Mouse (Mus musculus) hindbrain, embryonic 13.5 days (tissue): ENCODE data around the gene Cdh3. TPM values are rescaled to one million over a fixed set of nuclear protein-coding genes. Genes with fewer than 3 reads are reported as not detected.
"Not testable (repeated sequence)": the region's sequence is repeated elsewhere in the genome, so short reads cannot be mapped to it uniquely, and the experiment has no call there.

Experiments used
- ATAC-seq: fragments of 200-750 bp; cut with Nextera tagmentation; 2 replicates; pipeline ENCODE4 v1.8.0; 2017; ENCODE audit warnings: moderate TSS enrichment; ENCODE audit not compliant: low FRiP score
- H3K27ac ChIP-seq: fragments of 300-500 bp; sonication (generic); 2 replicates; pipeline ENCODE4 v1.5.1; 2015; ENCODE audit warnings: inconsistent platforms, mild to moderate bottlenecking, moderate library complexity
- H3K27me3 ChIP-seq: fragments of 300-500 bp; sonication (generic); 2 replicates; pipeline ENCODE4 v1.6.1; 2015; ENCODE audit warnings: mild to moderate bottlenecking, inconsistent platforms
- H3K36me3 ChIP-seq: fragments of 300-500 bp; sonication (generic); 2 replicates; pipeline ENCODE4 v1.6.1; 2015; ENCODE audit warnings: mild to moderate bottlenecking, inconsistent platforms
- H3K4me1 ChIP-seq: fragments of 300-500 bp; sonication (generic); replicated peaks from 2 replicates; pipeline ENCODE4 v1.6.1; 2015; ENCODE audit warnings: inconsistent platforms
- H3K4me2 ChIP-seq: fragments of 300-500 bp; sonication (generic); 2 replicates; pipeline ENCODE4 v1.6.1; 2015; ENCODE audit warnings: inconsistent platforms, mild to moderate bottlenecking, moderate library complexity
- H3K4me3 ChIP-seq: fragments of 300-500 bp; sonication (generic); 2 replicates; pipeline ENCODE4 v1.5.1; 2015; ENCODE audit warnings: mild to moderate bottlenecking, inconsistent platforms
- H3K9ac ChIP-seq: fragments of 300-500 bp; sonication (generic); 2 replicates; pipeline ENCODE4 v1.6.1; 2015; ENCODE audit warnings: mild to moderate bottlenecking, inconsistent platforms
- H3K9me3 ChIP-seq: fragments of 300-500 bp; sonication (generic); 2 replicates; pipeline ENCODE4 v1.6.1; 2016; ENCODE audit warnings: inconsistent platforms
- WGBS: fragments of 180-500 bp; shearing (Covaris S2); methylation state at CpG from one replicate; pipeline ENCODE4 v1.1.7; 2015; 5-methylcytosine and 5-hydroxymethylcytosine counted together
- polyA plus RNA-seq: library from polyadenylated mRNA; unstranded; fragments of >200 nt; fragmentation: Nextera tagmentation; extraction: Ambion mirVana; gene quantifications from 2 replicates; pipeline ENCODE4 v1.2.1, GENCODE M21; 2015

Gene Cdh3
- polyA plus RNA-seq, 1 experiment from 2014 or later: 2.7 TPM

DNA sequence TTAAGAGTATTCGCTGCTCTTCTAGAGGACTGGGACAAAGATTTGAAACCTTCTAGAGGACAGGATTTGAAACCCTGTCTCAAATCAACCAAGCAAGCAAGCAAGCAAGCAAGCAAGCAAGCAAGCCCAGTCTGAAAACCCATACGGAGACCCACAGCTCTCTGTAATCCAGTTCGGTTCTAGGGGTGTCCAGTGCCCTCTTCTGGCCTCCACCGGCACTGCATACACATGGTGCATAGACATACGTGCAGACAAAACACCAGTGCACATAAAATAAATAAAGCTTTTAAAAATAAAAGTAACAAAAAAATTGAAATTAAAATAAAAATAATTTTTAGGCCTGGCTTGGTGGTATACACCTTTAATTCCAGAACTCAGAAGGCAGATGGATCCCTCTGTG is 43.3 kb downstream of the Cdh3 start:
- 98% methylated on average over 5 of the region's 5 CpGs for WGBS
- no peaks in the 10 kb centered on the region for H3K4me1 ChIP-seq

GRCm38 (mm10) chr8:106556068-106556645 is 45.5 kb downstream of the Cdh3 start:
- 75% methylated on average over 6 of the region's 7 CpGs for WGBS

More for the DNA sequence above, 43.3 kb downstream of the Cdh3 start:
- no peaks in the 10 kb centered on the region for H3K27me3 ChIP-seq
- no peak overlapping the region for H3K4me2 ChIP-seq
- no peak overlapping the region for H3K9ac ChIP-seq
- no peak overlapping the region for H3K27ac ChIP-seq
- H3K9me3 ChIP-seq: peaks cover 9% of the 10 kb centered on the region; the same call in 1 of the 2 replicates
- no peaks in the 10 kb centered on the region for H3K36me3 ChIP-seq
- H3K4me3 ChIP-seq: no peak overlapping the region
- no peak for ATAC-seq

GRCm38 (mm10) chr8:106559844-106560243 is 49.2 kb downstream of the Cdh3 start:
- ATAC-seq: no peak
- Histone ChIP-seq H3K9me3 (peaks cover 9% of the 10 kb centered on the region; the same call in 1 of the 2 replicates), H3K4me2 (no peak overlapping the region), H3K9ac (no peak overlapping the region), H3K27me3 (no peaks in the 10 kb centered on the region), H3K27ac (no peak overlapping the region), H3K4me1 (no peaks in the 10 kb centered on the region), H3K36me3 (no peaks in the 10 kb centered on the region), H3K4me3 (no peak overlapping the region)
- WGBS: 67% methylated on average over 9 of the region's 9 CpGs

More at GRCm38 (mm10) chr8:106556068-106556645, 45.5 kb downstream of the Cdh3 start:
- Histone ChIP-seq H3K4me1 (no peaks in the 10 kb centered on the region), H3K9me3 (peaks cover 9% of the 10 kb centered on the region; the same call in 1 of the 2 replicates), H3K9ac (no peak overlapping the region), H3K4me3 (no peak overlapping the region), H3K27ac (no peak overlapping the region), H3K36me3 (no peaks in the 10 kb centered on the region), H3K4me2 (no peak overlapping the region), H3K27me3 (no peaks in the 10 kb centered on the region)
- no peak for ATAC-seq

DNA sequence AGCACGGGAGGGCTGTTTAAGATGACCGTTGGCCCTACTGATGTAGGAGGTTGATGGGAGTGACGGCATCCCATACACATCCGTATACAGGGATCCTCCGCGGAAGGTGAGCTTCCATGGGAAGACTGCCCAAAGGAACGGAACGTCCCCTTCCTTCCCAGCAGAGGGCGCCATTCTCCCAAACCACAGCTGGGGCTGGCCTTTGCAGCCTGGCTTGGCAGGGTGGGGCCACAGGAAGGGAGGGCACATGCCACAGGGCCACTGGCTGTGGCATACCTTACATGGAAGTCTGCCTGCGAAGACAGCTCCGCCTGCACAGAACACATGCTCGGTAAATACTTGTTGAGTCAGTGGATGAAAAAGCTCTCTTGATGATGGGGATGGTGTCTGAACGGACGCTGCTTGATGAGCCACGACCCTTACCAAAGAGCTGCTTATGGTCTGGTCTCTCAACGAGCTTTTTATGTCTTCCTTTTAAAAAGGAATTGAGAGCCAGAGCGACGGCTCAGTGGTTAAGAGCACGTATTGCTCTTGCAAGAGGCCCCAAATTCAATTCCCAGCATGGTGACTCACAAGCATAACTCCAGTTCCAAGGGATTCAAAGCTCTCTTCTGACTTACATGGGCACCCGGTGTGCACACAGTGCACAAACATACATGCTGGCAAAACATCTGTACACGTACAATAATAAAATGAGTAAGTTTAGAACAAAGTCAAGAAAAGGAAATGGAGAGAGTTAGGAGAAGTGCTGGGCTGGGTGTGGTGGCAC is 50.6 kb downstream of the Cdh3 start:
- Histone ChIP-seq H3K27me3 (no peaks in the 10 kb centered on the region), H3K4me1 (no peaks in the 10 kb centered on the region), H3K36me3 (no peaks in the 10 kb centered on the region), H3K4me2 (no peak overlapping the region), H3K9me3 (peaks cover 9% of the 10 kb centered on the region; the same call in 1 of the 2 replicates), H3K4me3 (no peak overlapping the region), H3K9ac (no peak overlapping the region), H3K27ac (no peak overlapping the region)
- 36% methylated on average over 21 of the region's 21 CpGs for WGBS
- no peak for ATAC-seq

DNA sequence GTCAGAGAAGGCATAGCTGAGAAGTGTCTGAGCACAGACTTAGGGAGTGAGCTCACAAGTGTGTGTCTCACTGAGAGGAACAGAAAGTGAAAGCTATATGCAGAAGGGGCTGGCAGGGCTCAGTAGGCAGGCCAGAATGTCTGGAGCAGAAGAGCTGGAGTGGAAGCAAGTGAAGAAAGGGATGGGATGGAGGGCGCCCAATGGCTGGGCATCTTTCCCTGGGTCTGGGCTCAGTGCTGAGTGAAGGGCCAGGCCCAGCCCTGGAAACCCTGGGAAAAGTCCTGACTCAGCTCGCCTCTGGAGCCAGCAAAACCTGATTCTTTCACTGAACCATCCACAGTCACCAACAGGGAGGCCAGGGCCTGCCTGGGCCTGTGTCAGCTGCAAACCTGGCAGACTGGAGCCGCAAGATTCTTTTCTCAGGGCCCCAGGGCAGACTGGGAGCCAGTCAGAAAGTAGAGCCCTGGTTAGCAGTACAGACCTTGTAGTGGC is 53.0 kb downstream of the Cdh3 start:
- Histone ChIP-seq H3K27ac (no peak overlapping the region), H3K4me2 (no peak overlapping the region), H3K9me3 (no peaks in the 10 kb centered on the region), H3K4me3 (no peak overlapping the region), H3K27me3 (no peaks in the 10 kb centered on the region), H3K4me1 (no peaks in the 10 kb centered on the region), H3K36me3 (no peaks in the 10 kb centered on the region), H3K9ac (no peak overlapping the region)
- no peak for ATAC-seq
- WGBS: 92% methylated on average over 3 of the region's 3 CpGs

- H3K27me3 ChIP-seq: 0 out of 2 replicates have a peak, but pooled peaks cover 5% of the 10 kb centered on the region
- ATAC-seq: no peak
- no peaks in the 10 kb centered on the region for H3K9me3 ChIP-seq
- H3K9ac ChIP-seq: no peak overlapping the region
- no peak overlapping the region for H3K27ac ChIP-seq
- H3K4me1 ChIP-seq: no peaks in the 10 kb centered on the region
- WGBS: 34% methylated on average over 7 of the region's 7 CpGs
- H3K36me3 ChIP-seq: no peaks in the 10 kb centered on the region
- H3K4me2 ChIP-seq: no peak overlapping the region
- no peak overlapping the region for H3K4me3 ChIP-seq
These were observed 58.3 kb downstream of the Cdh3 start for GRCm38 (mm10) chr8:106569006-106569405.

- Histone ChIP-seq H3K4me1 (no peaks in the 10 kb centered on the region), H3K4me3 (no peak overlapping the region), H3K9me3 (no peaks in the 10 kb centered on the region), H3K9ac (no peak overlapping the region), H3K36me3 (no peaks in the 10 kb centered on the region), H3K27me3 (0 out of 2 replicates have a peak, but pooled peaks cover 5% of the 10 kb centered on the region), H3K27ac (no peak overlapping the region), H3K4me2 (no peak overlapping the region)
- 67% methylated on average over 4 of the region's 4 CpGs for WGBS
- no peak for ATAC-seq
These were observed 59.7 kb downstream of the Cdh3 start for GRCm38 (mm10) chr8:106570386-106570785.

GRCm38 (mm10) chr8:106571551-106572172 is 61.0 kb downstream of the Cdh3 start:
- H3K27me3 ChIP-seq: 0 out of 2 replicates have a peak, but pooled peaks cover 5% of the 10 kb centered on the region
- H3K4me3 ChIP-seq: no peak overlapping the region
- H3K9me3 ChIP-seq: no peaks in the 10 kb centered on the region
- 88% methylated on average over 5 of the region's 5 CpGs for WGBS
- no peak for ATAC-seq
- no peaks in the 10 kb centered on the region for H3K36me3 ChIP-seq
- no peaks in the 10 kb centered on the region for H3K4me1 ChIP-seq
- no peak overlapping the region for H3K9ac ChIP-seq
- no peak overlapping the region for H3K4me2 ChIP-seq
- no peak overlapping the region for H3K27ac ChIP-seq

DNA sequence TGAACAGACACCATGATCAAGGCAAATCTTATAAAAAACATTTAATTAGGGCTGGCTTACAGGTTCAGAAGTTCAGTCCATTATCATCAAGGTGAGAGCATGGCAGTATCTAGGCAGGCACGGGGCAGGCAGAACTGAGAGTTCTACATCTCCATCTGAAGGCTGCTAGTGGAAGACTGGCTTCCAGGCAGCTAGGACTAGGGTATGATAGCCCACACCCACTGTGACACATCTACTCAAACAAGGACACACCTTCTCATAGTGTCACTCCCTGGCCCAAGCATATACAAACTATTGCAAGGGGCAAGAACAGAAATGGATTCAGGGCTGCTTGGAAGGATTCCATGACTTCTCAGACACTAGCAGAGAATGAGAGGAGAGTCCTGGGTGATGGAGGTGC is 61.5 kb downstream of the Cdh3 start:
- H3K4me1 ChIP-seq, ATAC-seq, H3K9me3 ChIP-seq, H3K36me3 ChIP-seq, H3K9ac ChIP-seq, H3K27me3 ChIP-seq, H3K27ac ChIP-seq, H3K4me3 ChIP-seq, H3K4me2 ChIP-seq: not testable (repeated sequence)
- 76% methylated on average over 1 of the region's 1 CpGs for WGBS

GRCm38 (mm10) chr8:106573168-106573567 is 62.5 kb downstream of the Cdh3 start, which contains the start of gene Gm10073:
Gene Gm10073 (minus strand): TSS chr8:106573461.
- H3K9ac ChIP-seq, H3K4me3 ChIP-seq, H3K36me3 ChIP-seq, H3K9me3 ChIP-seq, H3K27me3 ChIP-seq, H3K4me1 ChIP-seq, ATAC-seq, H3K4me2 ChIP-seq, H3K27ac ChIP-seq: not testable (repeated sequence)
- 54% methylated on average over 20 of the region's 20 CpGs for WGBS

- Histone ChIP-seq H3K9me3 (no peaks in the 10 kb centered on the region), H3K4me3 (no peak overlapping the region), H3K4me1 (peaks cover 7% of the 10 kb centered on the region; the same call in 1 of the 2 replicates), H3K9ac (no peak overlapping the region), H3K36me3 (no peaks in the 10 kb centered on the region), H3K4me2 (no peak overlapping the region), H3K27ac (no peak overlapping the region), H3K27me3 (0 out of 2 replicates have a peak, but pooled peaks cover 5% of the 10 kb centered on the region)
- 88% methylated on average over 4 of the region's 4 CpGs for WGBS
- ATAC-seq: no peak
These were observed 63.6 kb downstream of the Cdh3 start for GRCm38 (mm10) chr8:106574283-106574682.

DNA sequence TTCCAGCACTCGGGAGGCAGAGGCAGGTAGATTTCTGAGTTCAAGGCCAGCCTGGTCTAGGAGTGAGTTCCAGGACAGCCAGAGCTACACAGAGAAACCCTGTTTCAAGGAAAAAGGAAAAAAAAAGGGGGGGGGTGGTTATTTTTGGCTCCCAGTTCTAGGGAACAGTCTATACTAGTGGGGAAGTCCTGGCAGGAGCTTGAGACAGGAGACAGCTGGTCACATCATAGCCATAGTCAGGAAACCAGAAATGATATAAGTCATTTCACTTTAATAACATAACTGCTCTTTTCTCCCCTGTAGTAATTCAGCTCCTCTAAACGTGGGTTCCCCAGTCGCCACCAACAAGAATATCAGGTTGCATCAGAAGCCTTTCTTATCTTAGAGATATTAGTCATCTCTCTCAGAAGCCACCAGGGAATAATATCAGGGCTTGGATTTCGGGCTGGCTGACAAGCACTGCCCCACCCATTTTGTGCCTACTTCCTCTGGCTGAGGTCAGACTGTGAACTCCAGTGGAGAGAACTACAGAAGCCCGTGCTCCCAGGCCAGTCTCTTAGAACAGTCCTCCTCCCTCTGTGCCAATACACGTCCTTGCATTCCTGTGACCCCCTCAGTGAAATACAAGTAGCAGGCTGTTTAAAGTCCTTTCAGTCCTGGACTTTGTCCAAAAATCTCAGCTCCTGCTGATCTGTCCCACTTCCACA is 66.3 kb downstream of the Cdh3 start:
- H3K4me2 ChIP-seq: no peak overlapping the region

More for the DNA sequence above, 66.3 kb downstream of the Cdh3 start:
- Histone ChIP-seq H3K4me3 (no peak overlapping the region), H3K9me3 (no peaks in the 10 kb centered on the region), H3K27ac (no peak overlapping the region), H3K27me3 (no peaks in the 10 kb centered on the region), H3K4me1 (peaks cover 7% of the 10 kb centered on the region; the same call in 1 of the 2 replicates), H3K36me3 (no peaks in the 10 kb centered on the region), H3K9ac (no peak overlapping the region)
- no peak for ATAC-seq
- WGBS: 55% methylated on average over 6 of the region's 6 CpGs
